Mouse (Mus musculus): ENCODE results near the gene Cadm2.

Gene Cadm2

DNA sequence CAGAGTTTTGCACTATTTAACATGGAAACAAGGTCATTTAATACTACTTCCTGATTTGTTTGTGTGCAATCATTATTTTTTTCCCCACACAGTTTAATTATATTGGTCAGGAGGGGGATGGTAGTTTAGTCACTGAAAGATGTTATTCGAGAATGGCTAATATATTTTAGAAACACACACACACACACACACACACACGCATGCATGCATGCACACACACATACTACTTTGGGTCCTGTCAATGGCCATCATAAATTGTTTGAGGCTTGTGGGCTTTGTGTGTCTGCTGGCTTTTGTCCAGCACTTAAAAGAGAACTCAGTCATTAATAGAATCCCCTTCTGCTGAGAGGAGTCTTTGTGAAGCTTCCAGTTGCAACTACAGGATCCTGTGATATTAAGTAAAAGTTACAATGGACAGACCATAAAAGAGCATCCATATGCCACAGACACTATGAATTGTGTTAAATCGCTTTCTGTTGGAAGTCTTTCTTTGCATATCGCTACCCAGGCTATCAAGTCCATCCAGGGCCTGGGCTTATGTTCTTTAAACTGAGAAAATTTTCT is 427.8 kb downstream of the Cadm2 start:
- in situ Hi-C loops (cut with MboI; ENCODE audit: low pct_unique_long_range_greater_than_20kb in 1 of 2, low sequenced_read_pairs in 2 of 2, unreplicated experiment in 1 of 2) = no loop called here

DNA sequence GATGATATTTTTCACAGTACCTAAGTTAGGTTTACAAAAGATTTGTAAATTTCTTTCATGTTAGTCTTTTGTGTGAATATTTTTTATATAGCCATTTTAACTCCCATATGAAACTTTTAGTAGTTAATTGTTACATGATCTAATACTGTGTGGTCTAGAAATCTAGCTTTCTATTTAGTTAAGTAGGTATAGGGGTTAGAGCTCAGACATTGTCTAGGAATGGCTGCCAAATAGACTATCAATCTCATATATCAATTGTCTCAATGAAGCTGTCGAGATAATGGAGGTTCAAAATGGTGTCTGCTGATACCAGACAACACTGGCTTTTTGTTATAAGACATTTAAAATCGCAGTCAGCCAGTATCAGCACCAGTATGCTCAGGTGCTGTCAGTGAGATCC is 428.3 kb downstream of the Cadm2 start:
- in situ Hi-C loops (cut with MboI; ENCODE audit: low pct_unique_long_range_greater_than_20kb in 1 of 2, low sequenced_read_pairs in 2 of 2, unreplicated experiment in 1 of 2) = no loop called here

DNA sequence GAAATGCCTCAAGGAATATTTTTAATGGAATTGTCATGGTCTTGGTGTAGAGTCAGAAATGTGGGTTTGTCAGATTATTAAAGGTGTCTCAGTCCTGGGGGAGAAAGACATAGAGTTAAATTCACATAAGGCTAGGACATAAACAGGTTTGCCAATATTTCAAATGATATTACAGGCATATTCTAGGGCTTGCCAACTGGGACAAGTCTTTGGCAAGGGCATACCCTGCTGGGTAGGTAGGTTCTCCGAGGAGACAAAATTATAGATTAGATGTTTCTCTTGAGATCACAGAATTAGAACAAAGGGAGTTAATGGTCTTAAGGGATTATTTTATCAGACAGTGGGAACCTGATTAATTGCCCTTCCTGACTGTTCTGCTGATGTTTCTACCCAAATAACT is 434.4 kb downstream of the Cadm2 start:
- in situ Hi-C loops (cut with MboI; ENCODE audit: low pct_unique_long_range_greater_than_20kb in 1 of 2, low sequenced_read_pairs in 2 of 2, unreplicated experiment in 1 of 2) = no loop called here

DNA sequence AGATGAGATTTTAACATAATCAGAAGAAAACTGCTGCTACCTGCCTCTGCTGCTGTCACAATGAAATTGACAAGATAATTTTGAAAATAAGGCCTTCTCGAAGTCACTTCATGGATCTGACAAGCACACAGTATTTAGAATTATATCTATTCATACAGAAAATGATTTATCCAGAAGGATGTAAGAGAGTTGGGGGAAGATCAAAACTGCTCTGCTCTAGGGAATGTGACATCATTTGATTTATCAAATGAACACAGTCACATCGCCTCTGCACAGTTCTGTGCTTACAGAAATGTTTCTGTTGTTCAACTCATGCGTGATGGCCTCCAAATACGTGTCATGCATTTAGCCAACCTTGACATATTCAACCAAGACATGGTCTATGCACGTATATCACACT is 437.8 kb downstream of the Cadm2 start:
- in situ Hi-C loops (cut with MboI; ENCODE audit: low pct_unique_long_range_greater_than_20kb in 1 of 2, low sequenced_read_pairs in 2 of 2, unreplicated experiment in 1 of 2) = no loop called here

DNA sequence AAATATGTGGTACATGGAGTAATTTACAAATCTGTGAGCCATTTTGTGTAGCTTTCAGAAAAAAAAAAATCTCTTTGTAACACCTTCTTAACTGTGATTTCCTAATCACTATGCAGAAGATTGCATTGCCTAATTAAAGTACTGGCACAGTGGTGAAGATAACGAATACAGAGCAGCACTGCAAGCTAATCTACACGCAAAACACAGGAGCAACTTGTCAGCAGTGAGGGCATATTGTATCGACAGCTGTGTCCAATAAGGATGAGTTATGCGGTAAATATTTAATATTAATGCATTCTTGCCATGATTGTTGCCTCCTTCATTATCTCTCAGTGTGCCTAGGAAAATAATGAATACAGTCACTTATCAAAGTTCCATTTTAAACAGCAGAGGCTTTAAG is 445.3 kb downstream of the Cadm2 start:
- in situ Hi-C loops (cut with MboI; ENCODE audit: low pct_unique_long_range_greater_than_20kb in 1 of 2, low sequenced_read_pairs in 2 of 2, unreplicated experiment in 1 of 2) = no loop called here

DNA sequence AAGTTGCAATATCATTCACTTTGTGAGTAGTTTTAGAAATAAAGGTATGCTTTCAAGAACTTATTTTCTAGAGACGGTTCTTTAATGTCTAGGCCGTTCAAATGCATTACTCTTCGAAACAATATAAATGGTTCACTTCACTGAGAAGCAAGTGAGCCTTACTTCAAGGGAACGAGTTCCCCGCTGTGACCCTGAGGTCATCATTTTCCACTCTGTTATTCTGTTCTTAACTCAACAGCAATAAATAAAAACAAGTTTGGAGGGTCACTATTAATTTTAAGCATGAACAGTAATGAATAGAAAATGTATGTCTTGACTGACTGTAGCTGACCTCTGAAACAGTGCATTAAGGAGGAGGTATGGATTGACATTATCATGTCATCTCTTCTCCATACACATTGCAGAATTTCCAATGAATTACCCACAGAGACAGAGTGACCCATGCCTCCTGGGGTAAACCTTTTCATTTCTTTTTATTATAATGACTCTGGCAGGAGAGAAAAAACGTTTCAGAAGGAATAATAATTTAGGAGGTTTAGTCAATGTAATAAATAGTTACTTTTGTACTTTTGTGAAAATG is 458.4 kb downstream of the Cadm2 start:
- in situ Hi-C loops (cut with MboI; ENCODE audit: low pct_unique_long_range_greater_than_20kb in 1 of 2, low sequenced_read_pairs in 2 of 2, unreplicated experiment in 1 of 2) = no loop called here

DNA sequence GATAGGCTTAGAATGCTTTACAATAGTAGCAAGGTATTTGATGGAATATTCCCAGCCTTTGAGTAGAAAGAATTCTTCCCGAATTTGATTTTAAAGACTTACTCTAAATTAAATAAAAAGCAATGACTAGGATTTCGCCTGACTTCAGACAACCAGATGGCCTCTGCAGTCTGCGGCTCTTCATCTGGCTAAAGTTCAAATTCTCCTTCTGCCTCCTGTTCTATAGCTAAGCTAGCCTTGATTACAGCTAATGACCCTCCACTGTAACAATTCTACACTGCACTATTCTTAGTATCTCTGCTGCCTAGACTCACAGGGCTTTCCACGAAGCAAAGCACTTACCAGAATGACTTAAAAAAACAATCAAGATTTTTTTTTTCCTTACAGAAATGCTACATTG is 495.9 kb downstream of the Cadm2 start:
- in situ Hi-C loops (cut with MboI; ENCODE audit: low pct_unique_long_range_greater_than_20kb in 1 of 2, low sequenced_read_pairs in 2 of 2, unreplicated experiment in 1 of 2) = no loop called here

DNA sequence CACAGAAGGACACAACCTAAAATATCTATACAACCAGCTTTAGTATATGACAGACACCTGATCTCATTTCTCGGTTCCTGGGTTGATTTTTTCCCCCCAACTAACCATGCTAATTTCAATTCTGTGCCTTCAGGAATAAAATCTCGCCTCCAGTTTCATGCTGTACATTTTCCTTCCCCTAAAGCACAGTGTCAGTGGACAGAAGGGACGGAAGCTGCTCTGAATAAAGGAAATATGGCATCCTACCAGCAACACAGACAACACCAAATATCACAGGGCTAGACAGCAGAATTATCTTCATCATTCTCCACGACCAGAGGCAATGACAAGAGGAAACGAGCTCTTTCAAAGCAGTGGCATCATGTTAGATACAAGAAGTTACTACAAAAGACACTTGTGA is 498.2 kb downstream of the Cadm2 start:
- in situ Hi-C loops (cut with MboI; ENCODE audit: low pct_unique_long_range_greater_than_20kb in 1 of 2, low sequenced_read_pairs in 2 of 2, unreplicated experiment in 1 of 2) = no loop called here

DNA sequence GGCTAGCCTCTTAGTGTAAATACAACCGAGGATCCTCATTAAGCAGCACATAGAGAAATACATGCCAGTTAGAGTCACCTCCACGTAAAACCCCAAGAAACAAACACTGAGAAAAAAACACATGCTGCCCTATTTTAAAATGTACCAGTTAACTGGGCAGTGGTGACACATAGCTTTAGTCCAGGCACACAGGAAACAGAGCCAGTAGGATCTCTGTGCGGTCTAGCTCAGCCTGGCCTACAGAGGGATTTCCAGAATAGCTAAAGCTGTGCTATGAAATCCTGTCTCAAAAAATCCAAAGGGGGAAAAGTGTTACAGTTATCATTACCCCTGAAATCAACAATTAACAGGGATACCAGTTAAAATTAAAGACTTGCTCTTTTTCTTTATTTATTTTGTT is 498.9 kb downstream of the Cadm2 start:
- in situ Hi-C loops (cut with MboI; ENCODE audit: low pct_unique_long_range_greater_than_20kb in 1 of 2, low sequenced_read_pairs in 2 of 2, unreplicated experiment in 1 of 2) = no loop called here

DNA sequence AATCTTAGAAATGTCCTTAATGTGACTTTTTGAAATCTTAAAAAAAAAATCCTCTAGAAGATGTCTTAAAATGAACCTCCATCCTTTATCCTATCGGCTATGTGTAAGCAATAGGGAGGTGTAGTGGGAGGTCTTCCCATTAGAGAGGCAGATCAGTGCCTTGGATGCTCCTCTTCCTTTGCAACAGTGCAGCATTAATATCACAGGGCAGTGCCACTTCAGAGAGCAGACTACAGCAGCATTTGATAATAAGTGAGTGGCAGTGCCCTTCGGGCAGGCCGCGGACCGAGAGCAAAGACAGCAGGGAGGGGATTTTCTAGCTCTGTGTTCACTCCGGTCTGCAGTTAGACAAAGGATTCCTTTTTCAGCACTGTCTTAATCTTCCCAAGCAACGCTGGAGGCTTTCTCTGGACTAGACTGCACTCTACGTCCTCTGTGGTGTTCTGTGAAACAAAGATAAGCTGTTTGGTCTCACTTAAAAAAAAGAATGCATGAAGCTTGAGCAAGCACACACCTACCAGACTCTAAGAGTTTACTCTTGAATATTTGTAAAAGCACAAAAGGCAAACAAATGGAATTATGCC is 514.1 kb downstream of the Cadm2 start:
- in situ Hi-C loops (cut with MboI; ENCODE audit: low pct_unique_long_range_greater_than_20kb in 1 of 2, low sequenced_read_pairs in 2 of 2, unreplicated experiment in 1 of 2) = no loop called here

DNA sequence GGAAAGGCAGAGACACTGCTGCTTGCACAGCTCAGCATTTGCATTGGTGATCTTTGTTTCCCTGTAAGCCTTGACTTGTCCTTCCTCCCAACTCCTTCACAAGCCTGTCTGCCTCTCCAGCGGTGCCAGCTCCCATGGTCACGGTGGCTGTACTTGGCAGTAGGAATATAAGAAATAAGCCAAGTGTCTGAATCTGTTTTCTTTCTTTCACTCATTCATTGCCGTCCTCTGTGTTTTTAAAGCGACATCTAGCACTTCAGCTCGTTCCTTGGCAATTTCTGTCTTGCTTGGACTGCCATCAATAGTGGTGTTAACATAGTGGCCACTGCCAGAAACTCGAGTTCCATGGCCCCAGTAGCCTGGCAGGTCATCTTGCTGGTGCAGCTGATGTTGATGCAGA is 524.0 kb downstream of the Cadm2 start:
- in situ Hi-C loops (cut with MboI; ENCODE audit: low pct_unique_long_range_greater_than_20kb in 1 of 2, low sequenced_read_pairs in 2 of 2, unreplicated experiment in 1 of 2) = no loop called here

DNA sequence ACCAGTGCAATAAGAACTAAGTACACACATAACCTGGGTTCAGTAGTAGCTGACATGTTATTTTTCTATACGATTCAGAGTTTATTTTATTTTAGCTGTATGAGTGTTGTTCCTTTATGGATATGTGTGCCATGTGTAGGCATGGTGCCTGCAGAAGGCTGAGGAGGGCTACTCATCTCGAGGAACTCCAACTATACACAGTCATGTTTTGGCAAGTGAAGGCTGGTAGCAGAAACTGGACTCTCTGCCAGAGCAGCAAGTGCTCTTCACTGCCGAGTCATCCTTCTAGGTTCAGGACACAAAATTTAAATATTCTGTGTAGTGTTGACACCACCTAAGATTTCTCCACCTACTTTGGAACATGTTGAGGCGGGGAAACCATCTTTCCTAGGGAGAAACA is 524.8 kb downstream of the Cadm2 start:
- in situ Hi-C loops (cut with MboI; ENCODE audit: low pct_unique_long_range_greater_than_20kb in 1 of 2, low sequenced_read_pairs in 2 of 2, unreplicated experiment in 1 of 2) = no loop called here

DNA sequence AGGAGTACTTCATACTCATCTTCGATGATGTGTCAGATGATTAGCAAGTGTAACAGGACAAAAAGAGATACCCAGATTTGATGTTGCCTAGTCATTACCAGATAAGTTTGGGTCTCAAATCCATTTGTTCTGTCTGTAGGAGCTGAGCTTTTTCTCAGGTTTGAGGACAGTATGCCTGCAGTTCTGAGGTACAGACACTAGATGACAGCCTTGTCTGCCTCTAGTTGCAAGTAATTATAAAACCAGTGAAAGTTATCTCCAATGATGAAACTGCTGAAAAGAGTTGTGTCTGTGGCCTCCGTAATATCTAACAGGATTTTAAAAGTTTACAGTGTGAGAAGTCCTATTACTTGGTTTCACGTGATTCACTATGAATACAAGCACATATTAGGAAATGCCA is 531.0 kb downstream of the Cadm2 start:
- in situ Hi-C loops (cut with MboI; ENCODE audit: low pct_unique_long_range_greater_than_20kb in 1 of 2, low sequenced_read_pairs in 2 of 2, unreplicated experiment in 1 of 2) = no loop called here

DNA sequence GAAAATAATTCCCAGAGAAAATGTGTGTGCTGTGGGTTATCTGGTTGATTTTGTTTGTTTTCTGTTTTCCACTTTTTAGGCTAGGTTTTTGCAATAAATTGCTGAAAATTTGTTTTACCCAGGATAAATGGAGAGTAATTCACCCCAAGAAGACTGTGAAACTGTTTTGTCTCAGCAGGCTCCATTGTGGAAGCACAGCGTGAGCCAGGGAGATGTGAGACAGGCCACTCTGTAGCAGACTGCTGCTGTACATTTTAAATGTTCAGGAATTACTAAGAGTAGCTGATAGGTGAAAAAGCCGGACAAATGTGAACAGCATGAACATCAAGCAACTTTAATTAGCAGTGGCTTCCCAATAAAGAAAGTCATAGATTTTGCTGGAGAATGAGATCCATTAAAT is 541.4 kb downstream of the Cadm2 start:
- in situ Hi-C loops (cut with MboI; ENCODE audit: low pct_unique_long_range_greater_than_20kb in 1 of 2, low sequenced_read_pairs in 2 of 2, unreplicated experiment in 1 of 2) = no loop called here

DNA sequence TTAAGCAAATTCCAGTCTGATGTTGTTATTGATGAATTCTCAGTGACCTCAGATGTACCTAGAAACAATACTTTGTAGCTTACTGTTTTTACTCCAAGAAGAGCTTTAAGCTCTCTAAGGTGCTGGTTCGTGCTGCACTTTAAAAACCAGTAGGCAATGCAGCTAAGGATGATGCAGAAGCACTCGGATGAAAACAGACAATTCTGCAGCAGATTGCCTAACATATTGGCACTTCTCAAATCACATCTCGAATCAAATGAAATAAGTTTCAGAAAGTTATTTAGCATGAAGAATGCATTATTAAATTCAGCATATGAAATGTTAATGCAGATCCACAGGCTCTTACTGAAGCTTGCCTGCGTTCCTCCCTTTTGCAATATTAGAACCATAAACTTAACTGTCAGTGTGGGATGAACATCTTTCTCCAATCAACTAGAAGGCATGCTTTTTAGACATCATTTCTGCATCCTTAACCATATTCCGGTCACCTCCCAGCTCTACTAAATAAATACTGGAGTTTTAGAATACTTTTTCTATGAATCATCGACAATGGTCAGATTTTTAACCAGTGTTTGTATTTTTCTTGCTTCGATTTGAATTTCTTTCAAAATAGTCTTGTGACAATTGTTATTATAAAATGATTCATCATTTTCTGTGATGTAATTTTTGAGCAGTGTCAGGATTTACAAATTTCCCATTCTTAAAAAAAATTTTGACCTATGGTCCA is 544.4 kb downstream of the Cadm2 start:
- in situ Hi-C loops (cut with MboI; ENCODE audit: low pct_unique_long_range_greater_than_20kb in 1 of 2, low sequenced_read_pairs in 2 of 2, unreplicated experiment in 1 of 2) = no loop called here

DNA sequence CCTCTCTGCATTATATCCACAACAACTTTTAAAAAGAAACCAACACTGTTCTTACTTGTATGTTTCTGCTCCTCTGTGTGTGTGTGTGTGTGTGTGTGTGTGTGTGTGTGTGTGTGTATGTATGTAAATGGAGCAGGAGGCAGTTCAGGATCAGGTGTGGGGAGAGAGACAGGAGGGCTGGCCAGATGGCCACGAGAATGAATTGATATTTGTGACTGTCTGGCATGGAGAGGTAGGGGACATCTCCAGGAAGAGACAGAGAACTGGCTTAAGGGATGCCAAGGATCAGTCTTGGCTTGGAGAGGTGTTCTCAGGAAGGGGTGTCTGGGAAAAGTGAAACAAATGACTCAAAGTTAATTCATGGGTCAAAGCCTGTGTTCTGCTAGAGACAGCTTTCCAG is 552.2 kb downstream of the Cadm2 start:
- in situ Hi-C loops (cut with MboI; ENCODE audit: low pct_unique_long_range_greater_than_20kb in 1 of 2, low sequenced_read_pairs in 2 of 2, unreplicated experiment in 1 of 2) = no loop called here

DNA sequence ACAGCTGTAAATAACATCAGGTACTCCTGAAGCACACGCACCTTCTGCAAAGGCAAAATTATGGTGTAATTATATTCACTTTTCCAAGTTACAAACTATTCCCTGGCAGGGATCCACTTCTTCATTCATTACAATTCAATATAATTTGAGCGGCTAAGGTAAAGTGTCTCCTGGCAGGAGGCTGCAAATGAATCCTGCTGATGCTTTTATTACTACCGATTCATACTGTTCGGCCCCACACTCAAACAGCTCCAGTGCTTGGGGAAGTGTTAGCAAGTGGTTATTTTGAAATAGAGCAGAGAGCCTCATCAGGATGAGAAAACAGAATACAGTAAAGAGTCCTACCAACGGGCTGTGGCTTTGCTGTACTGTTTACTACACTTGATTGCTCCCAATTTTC is 589.8 kb downstream of the Cadm2 start:
- in situ Hi-C loops (cut with MboI; ENCODE audit: low pct_unique_long_range_greater_than_20kb in 1 of 2, low sequenced_read_pairs in 2 of 2, unreplicated experiment in 1 of 2) = no loop called here

DNA sequence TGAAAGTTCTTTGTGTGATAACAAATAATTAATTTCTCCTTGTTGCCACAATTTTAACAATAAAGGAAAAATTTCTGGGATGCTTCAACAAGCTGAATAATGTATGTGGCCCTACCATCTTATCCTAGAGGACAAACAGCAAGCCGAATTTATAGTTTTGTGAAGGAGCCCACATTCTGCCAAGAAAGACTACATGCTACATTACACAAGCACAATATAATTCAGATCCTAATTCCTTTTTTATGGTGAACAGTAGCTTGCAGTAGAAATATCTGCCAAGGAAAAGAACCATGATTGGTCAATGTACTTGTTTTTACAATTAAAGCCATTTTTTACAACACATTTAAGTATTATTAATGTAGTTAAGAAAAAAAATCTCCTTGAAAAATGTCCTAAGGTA is 600.9 kb downstream of the Cadm2 start:
- in situ Hi-C loops (cut with MboI; ENCODE audit: low pct_unique_long_range_greater_than_20kb in 1 of 2, low sequenced_read_pairs in 2 of 2, unreplicated experiment in 1 of 2) = no loop called here

DNA sequence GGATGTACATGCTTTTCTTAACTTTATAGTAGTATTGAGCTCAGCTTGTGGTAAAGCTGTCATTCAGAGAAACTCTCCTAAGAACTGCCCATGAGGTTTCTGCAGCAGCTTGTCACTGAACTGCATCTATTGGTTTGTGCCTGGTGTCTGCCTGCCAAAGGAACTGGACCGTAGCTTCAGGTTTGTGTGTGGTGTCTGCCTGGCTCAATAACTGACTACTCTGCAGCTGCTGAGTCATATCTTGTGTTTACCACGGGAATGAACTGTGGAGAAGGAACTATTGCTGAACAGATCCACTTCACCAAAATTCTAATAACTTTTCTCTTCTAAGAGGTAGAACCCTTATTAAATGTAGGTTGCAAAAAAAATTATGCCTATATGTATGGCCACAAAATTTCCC is 603.0 kb downstream of the Cadm2 start:
- in situ Hi-C loops (cut with MboI; ENCODE audit: low pct_unique_long_range_greater_than_20kb in 1 of 2, low sequenced_read_pairs in 2 of 2, unreplicated experiment in 1 of 2) = no loop called here

DNA sequence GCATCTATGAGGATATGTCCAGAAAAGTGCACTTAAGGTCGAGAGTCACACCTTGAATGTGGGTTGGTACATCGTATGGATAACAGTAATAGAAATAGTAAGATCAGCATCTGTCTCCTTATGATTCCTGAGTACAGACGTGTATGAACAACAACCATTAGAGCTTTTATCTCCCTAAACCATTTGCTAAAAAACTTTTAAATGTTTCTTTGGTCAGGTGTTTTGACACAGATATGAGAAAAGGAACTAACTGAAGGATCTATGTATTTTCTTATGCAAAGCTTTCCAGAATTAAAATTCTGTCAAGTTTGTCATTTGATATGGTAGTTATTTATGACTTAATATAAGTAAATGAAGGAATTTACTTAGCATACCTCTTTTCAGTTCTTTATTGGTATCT is 617.5 kb downstream of the Cadm2 start:
- in situ Hi-C loops (cut with MboI; ENCODE audit: low pct_unique_long_range_greater_than_20kb in 1 of 2, low sequenced_read_pairs in 2 of 2, unreplicated experiment in 1 of 2) = no loop called here
